Mouse (Mus musculus) MEL (cell line): ENCODE data around the gene Klc1. TPM values are rescaled to one million over a fixed set of nuclear protein-coding genes. Genes with fewer than 3 reads are reported as not detected.

Source experiments
- DNase-seq: peaks from one replicate; pipeline ENCODE4 v3.0.0; 2011; ENCODE audit warnings: low read depth, low spot score
- H3K27ac ChIP-seq: 2 replicates; pipeline ENCODE4 v1.5.1; 2012; ENCODE audit warnings: low read depth, mild to moderate bottlenecking, control low read depth, low read length, moderate library complexity; ENCODE audit not compliant: control insufficient read depth
- H3K27me3 ChIP-seq, 2 experiments: fragments of 150-350 bp in 1 of 2; sonication (generic) in 1 of 2; 2 replicates each; pipeline ENCODE4 v1.6.1; 2012; ENCODE audit warnings: low read length in 2 of 2, mild to moderate bottlenecking in 2 of 2, improper control_type of control experiment in 1 of 2, moderate library complexity in 1 of 2; ENCODE audit not compliant: insufficient read depth in 2 of 2, control insufficient read depth in 1 of 2
- H3K36me3 ChIP-seq, 2 experiments: 2 replicates each; pipeline ENCODE4 v1.6.1; 2012 to 2014; ENCODE audit warnings: low read length in 2 of 2, improper control_type of control experiment in 1 of 2, inconsistent platforms in 1 of 2, mild to moderate bottlenecking in 1 of 2; ENCODE audit not compliant: insufficient read depth in 2 of 2, control insufficient read depth in 1 of 2
- H3K4me1 ChIP-seq, 2 experiments: fragments of 150-350 bp in 1 of 2; sonication (generic) in 1 of 2; 2 replicates each; pipeline ENCODE4 v1.6.1; 2012; ENCODE audit warnings: low read length in 2 of 2, improper control_type of control experiment in 1 of 2, mild to moderate bottlenecking in 1 of 2; ENCODE audit not compliant: insufficient read depth in 2 of 2, control insufficient read depth in 1 of 2
- H3K4me3 ChIP-seq, 2 experiments: fragments of 150-350 bp in 1 of 2; sonication (generic) in 1 of 2; 2 replicates each; pipeline ENCODE4 v1.5.1; 2012; ENCODE audit warnings: low read depth in 2 of 2, low read length in 2 of 2, mild to moderate bottlenecking in 2 of 2, moderate library complexity in 2 of 2, control low read depth in 1 of 2, improper control_type of control experiment in 1 of 2; ENCODE audit not compliant: control insufficient read depth in 1 of 2, insufficient read depth in 1 of 2
- H3K79me2 ChIP-seq: 2 replicates; pipeline ENCODE4 v1.6.1; 2012; ENCODE audit warnings: mild to moderate bottlenecking, low read length, moderate library complexity; ENCODE audit not compliant: control insufficient read depth, poor library complexity, insufficient read depth
- H3K9ac ChIP-seq: 2 replicates; pipeline ENCODE4 v1.6.1; 2012; ENCODE audit warnings: low read depth, mild to moderate bottlenecking, control low read depth, low read length, moderate library complexity; ENCODE audit not compliant: control insufficient read depth, poor library complexity, severe bottlenecking
- H3K9me3 ChIP-seq: fragments of 150-350 bp; sonication (generic); replicated peaks from 2 replicates; pipeline ENCODE4 v1.6.1; 2012; ENCODE audit warnings: mild to moderate bottlenecking, low read length, improper control_type of control experiment, moderate library complexity; ENCODE audit not compliant: insufficient read depth
- CHD2 ChIP-seq: IDR thresholded peaks from 2 replicates; pipeline ENCODE4 v1.6.1; 2011; ENCODE audit warnings: low read length, improper control_type of control experiment
- CTCF ChIP-seq, 3 experiments: IDR thresholded peaks in 2 of 3; conservative IDR thresholded peaks in 1 of 3; 2 replicates each; pipeline ENCODE4 v1.5.1; 2011 to 2012; ENCODE audit warnings: low read length in 3 of 3, low read depth in 2 of 3, mild to moderate bottlenecking in 2 of 3, improper control_type of control experiment in 1 of 3, inconsistent platforms in 1 of 3, mixed read lengths in 1 of 3, moderate library complexity in 1 of 3; ENCODE audit not compliant: control insufficient read depth in 1 of 3, insufficient read depth in 1 of 3, poor library complexity in 1 of 3, severe bottlenecking in 1 of 3
- ELF1 ChIP-seq: IDR thresholded peaks from 2 replicates; pipeline ENCODE4 v1.6.1; 2014; ENCODE audit warnings: low read depth, mild to moderate bottlenecking, inconsistent platforms, low read length, improper control_type of control experiment, moderate library complexity
- EP300 ChIP-seq, 2 experiments: IDR thresholded peaks; 2 replicates each; pipeline ENCODE4 v1.6.1; 2011; ENCODE audit warnings: improper control_type of control experiment in 2 of 2, low read length in 2 of 2, low read depth in 1 of 2, mild to moderate bottlenecking in 1 of 2
- ETS1 ChIP-seq: IDR thresholded peaks from 2 replicates; pipeline ENCODE4 v1.6.1; 2012; ENCODE audit warnings: low read depth, mild to moderate bottlenecking, inconsistent platforms, low read length, improper control_type of control experiment, moderate library complexity
- GABPA ChIP-seq: IDR thresholded peaks from 2 replicates; pipeline ENCODE4 v1.6.1; 2012; ENCODE audit warnings: low read depth, mild to moderate bottlenecking, inconsistent platforms, low read length, improper control_type of control experiment, moderate library complexity
- GATA1 ChIP-seq: IDR thresholded peaks from 2 replicates; pipeline ENCODE4 v1.6.1; 2011; ENCODE audit warnings: low read depth, low read length, improper control_type of control experiment
- HCFC1 ChIP-seq: IDR thresholded peaks from 2 replicates; pipeline ENCODE4 v1.6.1; 2012; ENCODE audit warnings: low read depth, mild to moderate bottlenecking, inconsistent platforms, low read length, improper control_type of control experiment, moderate library complexity
- KAT2A ChIP-seq: conservative IDR thresholded peaks from 2 replicates; pipeline ENCODE4 v1.6.1; 2012; ENCODE audit warnings: low read depth, low read length, improper control_type of control experiment, inconsistent platforms
- MAX ChIP-seq: IDR thresholded peaks from 2 replicates; pipeline ENCODE4 v1.6.1; 2011; ENCODE audit warnings: low read length, improper control_type of control experiment
- MAZ ChIP-seq: IDR thresholded peaks from 2 replicates; pipeline ENCODE4 v1.6.1; 2012; ENCODE audit warnings: low read depth, mild to moderate bottlenecking, inconsistent platforms, low read length, improper control_type of control experiment
- MYC ChIP-seq: IDR thresholded peaks from 2 replicates; pipeline ENCODE4 v1.6.1; 2011; ENCODE audit warnings: low read depth, mild to moderate bottlenecking, low read length, improper control_type of control experiment, moderate library complexity
- NELFE ChIP-seq: IDR thresholded peaks from 2 replicates; pipeline ENCODE4 v1.6.1; 2011; ENCODE audit warnings: low read depth, low read length, improper control_type of control experiment
- POLR2AphosphoS2 ChIP-seq: IDR thresholded peaks from 2 replicates; pipeline ENCODE4 v1.6.1; 2011; ENCODE audit warnings: low read length, improper control_type of control experiment
- POLR2AphosphoS5 ChIP-seq: IDR thresholded peaks from 2 replicates; pipeline ENCODE4 v1.6.1; 2012; ENCODE audit warnings: low read depth, borderline replicate concordance, mild to moderate bottlenecking, inconsistent platforms, low read length, moderate library complexity, mixed read lengths
- RAD21 ChIP-seq: IDR thresholded peaks from 2 replicates; pipeline ENCODE4 v1.6.1; 2011; ENCODE audit warnings: mild to moderate bottlenecking, low read depth, low read length, improper control_type of control experiment
- RCOR1 ChIP-seq: IDR thresholded peaks from 2 replicates; pipeline ENCODE4 v1.6.1; 2012; ENCODE audit warnings: low read depth, mild to moderate bottlenecking, inconsistent platforms, low read length, improper control_type of control experiment
- SMC3 ChIP-seq: IDR thresholded peaks from 2 replicates; pipeline ENCODE4 v1.6.1; 2011; ENCODE audit warnings: low read depth, low read length, improper control_type of control experiment
- TBP ChIP-seq: IDR thresholded peaks from 2 replicates; pipeline ENCODE4 v1.8.0; 2011; ENCODE audit warnings: low read depth, low read length, improper control_type of control experiment
- TCF12 ChIP-seq: IDR thresholded peaks from 2 replicates; pipeline ENCODE4 v1.6.1; 2014; ENCODE audit warnings: low read depth, mild to moderate bottlenecking, inconsistent platforms, low read length, improper control_type of control experiment, moderate library complexity
- UBTF ChIP-seq: IDR thresholded peaks from 2 replicates; pipeline ENCODE4 v1.6.1; 2012; ENCODE audit warnings: low read depth, mild to moderate bottlenecking, inconsistent platforms, low read length, improper control_type of control experiment, moderate library complexity, borderline replicate concordance; ENCODE audit not compliant: insufficient read depth
- USF1 ChIP-seq: IDR thresholded peaks from 2 replicates; pipeline ENCODE4 v1.6.1; 2014; ENCODE audit warnings: low read depth, mild to moderate bottlenecking, inconsistent platforms, low read length, improper control_type of control experiment, moderate library complexity
- USF2 ChIP-seq, 2 experiments: IDR thresholded peaks; 2 replicates each; pipeline ENCODE4 v1.6.1; 2011 to 2012; ENCODE audit warnings: improper control_type of control experiment in 2 of 2, low read length in 2 of 2, borderline replicate concordance in 1 of 2, inconsistent platforms in 1 of 2, low read depth in 1 of 2, mild to moderate bottlenecking in 1 of 2; ENCODE audit not compliant: insufficient read depth in 1 of 2
- ZC3H11A ChIP-seq: IDR thresholded peaks from 2 replicates; pipeline ENCODE4 v1.6.1; 2012; ENCODE audit warnings: low read depth, mild to moderate bottlenecking, inconsistent platforms, low read length, improper control_type of control experiment
- ZKSCAN1 ChIP-seq: IDR thresholded peaks from 2 replicates; pipeline ENCODE4 v1.6.1; 2012; ENCODE audit warnings: low read depth, mild to moderate bottlenecking, inconsistent platforms, low read length, improper control_type of control experiment, moderate library complexity
- ZMIZ1 ChIP-seq: IDR thresholded peaks from 2 replicates; pipeline ENCODE4 v1.6.1; 2012; ENCODE audit warnings: low read depth, mild to moderate bottlenecking, inconsistent platforms, low read length, improper control_type of control experiment, moderate library complexity
- ZNF384 ChIP-seq: IDR thresholded peaks from 2 replicates; pipeline ENCODE4 v1.6.1; 2012; ENCODE audit warnings: low read depth, mild to moderate bottlenecking, inconsistent platforms, low read length, improper control_type of control experiment
- polyA plus RNA-seq, 2 experiments: library from polyadenylated mRNA; stranded (reverse) in 1 of 2; unstranded in 1 of 2; fragments of >175 nt in 1 of 2; fragments of >200 nt in 1 of 2; gene quantifications; 2 replicates each; pipeline versions ENCODE4 v1.2.1 to v1.2.4; 2012; ENCODE audit warnings: low replicate concordance in 2 of 2, low read depth in 1 of 2; ENCODE audit not compliant: insufficient read length in 2 of 2, insufficient read depth in 1 of 2, missing spikeins in 1 of 2
- total RNA-seq: library from RNA; depleted of rRNA; stranded (reverse); fragments of 300-350 nt; gene quantifications from 2 replicates; pipeline ENCODE4 v1.2.3, GENCODE M21; 2012

The Klc1 gene
- total and polyA plus RNA-seq, 3 experiments = 30.7 to 60.4 TPM; not detected in 1

GRCm38 (mm10) chr12:111738754-111739153 lies 19.9 kb upstream of the Klc1 start:
- H3K27ac ChIP-seq = no peak overlapping the region
- TF ChIP-seq ETS1 = no peak
- TF ChIP-seq GATA1 = peak; percentile 64
- TF ChIP-seq ZMIZ1 = no peak
- no peak for TF ChIP-seq EP300 (IDR thresholded peaks at IDR 0.05; ENCODE audit: low read depth in 1 of 2, low read length in 2 of 2)
- TF ChIP-seq ZC3H11A = 0 out of 2 replicates have a peak, but pooled peaks have one; percentile 12
- TF ChIP-seq POLR2AphosphoS5 = no peak
- no peak for TF ChIP-seq POLR2AphosphoS2
- peak; percentile 19 to 31 (median 19); a peak in 3 of 6 replicates for TF ChIP-seq CTCF (IDR thresholded peaks at IDR 0.05 in 2 of 3, conservative IDR thresholded peaks at IDR 0.05 in 1 of 3; ENCODE audit: control insufficient read depth in 1 of 3, insufficient read depth in 1 of 3, low read depth in 2 of 3, low read length in 3 of 3, poor library complexity in 1 of 3, severe bottlenecking in 1 of 3)
- TF ChIP-seq ZNF384 = no peak
- TF ChIP-seq USF1 = 0 out of 2 replicates have a peak, but pooled peaks have one; percentile 37
- TF ChIP-seq RAD21 = peak; percentile 15; the same call in 1 of the 2 replicates
- peak; percentile 29; the same call in 1 of the 2 replicates for TF ChIP-seq SMC3
- TF ChIP-seq UBTF = no peak
- TF ChIP-seq USF2 (IDR thresholded peaks at IDR 0.05; ENCODE audit: borderline replicate concordance in 1 of 2, insufficient read depth in 1 of 2, low read depth in 1 of 2, low read length in 2 of 2) = no peak
- TF ChIP-seq CHD2 = no peak
- TF ChIP-seq ZKSCAN1 = no peak
- no peak for DNase-seq
- no peak overlapping the region for H3K9ac ChIP-seq
- no peaks in the 10 kb centered on the region for H3K36me3 ChIP-seq
- H3K4me1 ChIP-seq = peaks cover 0 to 7% of the 10 kb centered on the region in 2 experiments; a peak in 1 of 4 replicates
- H3K27me3 ChIP-seq = no peaks in the 10 kb centered on the region
- no peaks in the 10 kb centered on the region for H3K79me2 ChIP-seq
- no peak overlapping the region for H3K4me3 ChIP-seq
- H3K9me3 ChIP-seq = no peaks in the 10 kb centered on the region

DNA sequence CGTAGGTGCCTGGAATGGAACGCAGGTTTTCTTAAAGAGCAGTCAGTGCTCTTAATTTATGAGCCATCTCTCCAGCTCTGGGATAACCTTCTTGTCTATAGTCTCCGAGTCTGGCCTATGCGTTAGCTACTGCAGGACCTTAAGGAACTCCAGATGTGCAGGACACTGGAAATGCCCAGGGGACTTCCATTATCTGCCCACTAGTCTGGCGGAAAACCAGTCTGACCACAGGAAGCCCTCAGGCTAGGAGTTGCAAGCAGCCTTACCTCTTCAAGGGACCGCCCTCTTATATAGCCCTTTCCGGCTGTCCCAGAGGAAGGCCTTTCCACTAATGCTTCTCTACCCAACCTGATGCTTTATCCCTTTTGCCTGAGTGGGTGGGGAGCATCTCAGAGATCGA lies 17.3 kb upstream of the Klc1 start:
- peaks cover 14 to 27% of the 10 kb centered on the region in 2 experiments for H3K4me1 ChIP-seq
- no peak overlapping the region for H3K27ac ChIP-seq
- no peak for DNase-seq
- no peaks in the 10 kb centered on the region for H3K9me3 ChIP-seq
- peaks cover 0 to 12% of the 10 kb centered on the region in 2 experiments; a peak in 2 of 4 replicates for H3K36me3 ChIP-seq
- H3K79me2 ChIP-seq = no peaks in the 10 kb centered on the region
- no peak overlapping the region for H3K9ac ChIP-seq
- H3K4me3 ChIP-seq = no peak overlapping the region
- no peak for TF ChIP-seq HCFC1
- TF ChIP-seq MAZ = no peak
- TF ChIP-seq RCOR1 = no peak
- no peak for TF ChIP-seq MAX
- no peak for TF ChIP-seq UBTF
- no peak for TF ChIP-seq POLR2AphosphoS5
- no peak for TF ChIP-seq GABPA
- TF ChIP-seq RAD21 = no peak
- no peak for TF ChIP-seq MYC
- TF ChIP-seq KAT2A = no peak
- TF ChIP-seq TBP = no peak
- no peak for TF ChIP-seq NELFE
- TF ChIP-seq ELF1 = no peak
- TF ChIP-seq EP300 (IDR thresholded peaks at IDR 0.05; ENCODE audit: low read depth in 1 of 2, low read length in 2 of 2) = no peak
- TF ChIP-seq USF1 = no peak
- TF ChIP-seq TCF12 = no peak
- no peaks in the 10 kb centered on the region for H3K27me3 ChIP-seq
